Mouse (Mus musculus) left cerebral cortex, adult 11 months (tissue): Measurements from ENCODE around the gene Arpc5l.

Experiments used
- DNase-seq: peaks from one replicate; pipeline ENCODE4 v3.0.0; 2022; ENCODE audit warnings: low spot score

Gene Arpc5l

GRCm38 (mm10) chr2:39004880-39005435, at the start of gene Arpc5l:
Arpc5l (plus strand) TSS chr2:39005348.
- peak; percentile 83 for DNase-seq

- no peak for DNase-seq
Observed at GRCm38 (mm10) chr2:38956062-38956461, 49.1 kb upstream of the Arpc5l start.

- DNase-seq: no peak
Observed at GRCm38 (mm10) chr2:38957671-38958223, 47.4 kb upstream of the Arpc5l start.

- DNase-seq: no peak
Observed at GRCm38 (mm10) chr2:38964198-38964597, 41.0 kb upstream of the Arpc5l start.

GRCm38 (mm10) chr2:38969650-38970049, 35.5 kb upstream of the Arpc5l start:
- DNase-seq: no peak

- no peak for DNase-seq
Observed at GRCm38 (mm10) chr2:38970057-38970456, 35.1 kb upstream of the Arpc5l start.

- no peak for DNase-seq
Observed at GRCm38 (mm10) chr2:38973223-38973622, 31.9 kb upstream of the Arpc5l start.

- DNase-seq: no peak
Observed at GRCm38 (mm10) chr2:38973701-38974100, 31.4 kb upstream of the Arpc5l start.

GRCm38 (mm10) chr2:38974171-38974570, 31.0 kb upstream of the Arpc5l start:
- no peak for DNase-seq

GRCm38 (mm10) chr2:38975181-38975580, 30.0 kb upstream of the Arpc5l start:
- DNase-seq: no peak

GRCm38 (mm10) chr2:38975941-38976805, 29.0 kb upstream of the Arpc5l start:
- DNase-seq: no peak

- no peak for DNase-seq
Observed at GRCm38 (mm10) chr2:38977837-38978236, 27.3 kb upstream of the Arpc5l start.

GRCm38 (mm10) chr2:38983456-38983855, 21.7 kb upstream of the Arpc5l start:
- no peak for DNase-seq

- no peak for DNase-seq
Observed at GRCm38 (mm10) chr2:38986580-38986979, 18.6 kb upstream of the Arpc5l start.

GRCm38 (mm10) chr2:38987371-38987770, 17.8 kb upstream of the Arpc5l start:
- no peak for DNase-seq

- no peak for DNase-seq
Observed at GRCm38 (mm10) chr2:38987803-38988510, 17.2 kb upstream of the Arpc5l start.

GRCm38 (mm10) chr2:38988929-38989328, 16.2 kb upstream of the Arpc5l start:
- DNase-seq: no peak

- no peak for DNase-seq
Observed at GRCm38 (mm10) chr2:38992004-38992403, 13.1 kb upstream of the Arpc5l start.

- DNase-seq: no peak
Observed at GRCm38 (mm10) chr2:38992452-38992851, 12.7 kb upstream of the Arpc5l start.

- DNase-seq: peak; percentile 84
Observed at GRCm38 (mm10) chr2:38997386-38998374, 7.5 kb upstream of the Arpc5l start, which contains the start of gene Wdr38. Wdr38 (plus strand) TSS chr2:38997476.

- DNase-seq: no peak
Observed at GRCm38 (mm10) chr2:38999381-38999780, 5.8 kb upstream of the Arpc5l start.
